Mouse (Mus musculus) large intestine, adult 2 months (tissue): ENCODE measurements at regions not wholly inside any gene's neighbourhood (a gene's known extent, or its start where the extent isn't known, plus 50 kb on each side); places are given as distances from the start of the nearest gene placed in this dataset.

Source experiments
- DNase-seq: peaks from one replicate; pipeline ENCODE4 v3.0.0-alpha.2; 2012; ENCODE audit warnings: low read depth, low spot score
- WGBS: fragments of 180-500 bp; shearing (Covaris S2); methylation state at CpG from one replicate; pipeline ENCODE4 v1.1.7; 2018; 5-methylcytosine and 5-hydroxymethylcytosine counted together

DNA sequence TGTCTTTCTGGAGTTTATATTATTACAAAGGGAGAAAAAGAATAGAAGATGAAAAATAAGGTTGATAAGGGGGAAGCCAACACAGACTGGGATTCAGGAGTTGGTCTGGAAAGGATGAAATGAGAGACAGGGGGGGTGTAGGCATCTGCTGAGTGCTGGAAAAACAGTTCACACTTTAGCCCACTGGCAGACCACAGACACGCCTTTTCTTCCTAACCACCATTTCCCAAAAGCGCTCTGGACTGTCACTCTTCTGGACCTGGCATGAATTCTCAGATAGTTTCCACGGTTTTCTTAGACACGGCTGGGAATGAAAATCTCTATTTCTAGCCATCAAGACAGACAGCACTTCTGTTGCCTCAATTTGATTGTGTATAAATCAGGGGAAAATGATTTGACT lies 850.2 kb upstream of the A1bg start:
- DNase-seq = no peak
- WGBS = 89% methylated on average over 4 of the region's 4 CpGs

DNA sequence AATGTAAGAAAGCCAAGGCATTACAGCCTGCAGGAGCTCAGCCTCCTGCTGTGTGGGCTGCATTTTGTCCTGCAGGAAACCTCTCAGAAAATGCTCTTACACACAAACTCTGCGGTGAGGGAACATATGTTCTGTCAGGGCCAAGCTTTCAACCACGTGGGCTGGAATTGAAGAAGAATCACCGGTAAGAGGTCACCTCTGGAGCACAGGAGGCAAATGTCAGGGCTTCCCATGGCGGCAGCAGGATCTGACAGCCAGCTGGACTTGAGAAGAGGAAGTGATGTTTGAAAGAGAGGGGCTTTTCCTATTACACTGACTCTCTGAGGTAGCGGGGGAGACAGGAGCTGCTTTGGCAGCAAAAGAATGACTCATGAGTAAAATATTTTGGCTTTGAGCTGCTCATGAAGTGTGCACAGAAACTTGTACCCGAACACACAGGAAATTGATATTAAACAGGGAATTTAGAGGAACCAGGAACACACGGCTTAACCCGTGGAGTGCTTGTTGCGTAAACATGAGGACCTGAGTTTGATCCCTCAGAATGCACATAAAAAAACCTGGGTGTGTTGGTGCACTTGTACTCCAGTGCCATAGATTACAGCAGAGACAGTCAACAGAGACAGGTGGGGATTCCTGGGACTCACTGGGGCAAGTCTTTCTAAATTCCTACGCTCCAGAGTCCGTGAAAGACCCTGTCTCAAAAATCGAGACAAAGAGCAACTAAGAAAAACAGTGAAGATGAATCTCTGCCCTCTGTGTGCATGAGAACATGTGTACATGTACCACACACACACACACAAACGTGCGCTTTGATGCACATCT lies 848.1 kb upstream of the A1bg start:
- no peak for DNase-seq
- 67% methylated on average over 14 of the region's 14 CpGs for WGBS

DNA sequence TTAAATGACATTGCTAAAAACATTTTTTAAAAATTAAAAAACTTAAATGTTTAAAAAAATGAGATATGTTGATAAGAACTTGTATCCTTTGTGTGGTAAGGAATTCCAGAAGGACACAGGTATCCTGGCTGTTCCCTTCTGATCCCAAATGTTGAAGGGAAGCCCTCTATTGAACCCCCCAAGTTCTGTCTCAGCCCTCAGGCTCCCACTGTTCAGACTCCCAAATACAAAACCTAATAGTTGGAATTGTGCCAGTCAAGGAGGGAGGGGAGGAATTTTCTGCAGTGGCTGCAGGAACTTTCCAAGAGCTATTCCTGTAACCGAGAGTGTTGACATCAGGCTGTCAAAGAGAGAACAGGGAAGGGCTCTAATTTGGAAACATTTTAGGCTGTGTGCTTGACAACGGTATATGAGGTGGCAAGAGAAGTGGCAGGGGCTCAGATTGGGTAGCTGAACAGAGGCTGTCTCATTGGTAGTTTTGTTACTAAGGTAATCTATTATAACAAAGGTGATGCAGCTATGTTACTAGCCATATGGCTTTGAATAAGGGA lies 843.8 kb upstream of the A1bg start:
- DNase-seq = no peak
- 47% methylated on average over 2 of the region's 2 CpGs for WGBS

DNA sequence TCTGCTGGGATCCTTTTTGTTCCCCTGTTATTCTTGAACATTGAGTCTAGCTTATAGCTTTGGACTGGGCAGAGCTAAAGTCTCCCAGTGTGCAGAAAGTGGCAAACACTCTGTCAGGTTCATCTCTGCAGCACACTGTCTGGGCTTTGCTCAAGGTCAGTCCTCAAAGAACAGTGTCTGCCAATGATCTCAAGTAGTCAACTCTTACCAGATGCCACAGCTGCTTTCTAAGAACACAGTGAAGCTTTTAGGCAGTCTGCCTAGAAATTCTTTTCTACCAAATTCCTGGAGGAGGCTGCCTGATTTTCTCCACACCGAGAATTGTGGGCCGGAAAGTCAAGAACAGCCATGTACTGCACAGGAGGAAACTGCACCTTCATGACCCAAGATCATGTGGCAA lies 831.0 kb upstream of the A1bg start:
- 77% methylated on average over 2 of the region's 2 CpGs for WGBS
- no peak for DNase-seq

DNA sequence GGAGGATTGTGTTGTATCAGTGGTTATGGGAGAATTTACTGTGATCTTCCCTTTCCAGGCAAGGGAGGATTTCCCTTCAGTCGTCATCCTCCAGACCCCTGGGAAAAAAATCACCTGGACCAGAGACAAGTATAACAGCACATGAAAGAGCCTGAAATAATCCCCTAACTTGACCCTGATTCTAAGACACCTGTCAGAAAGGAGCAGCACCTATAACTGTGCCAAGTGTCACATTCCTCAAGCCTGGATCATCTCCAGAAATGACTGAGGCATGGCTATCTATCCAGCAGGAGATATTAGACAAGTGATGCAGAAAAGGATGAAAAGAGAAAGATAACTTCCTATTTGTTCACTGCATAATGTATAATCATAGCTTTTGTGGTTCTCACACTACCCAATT lies 800.9 kb upstream of the A1bg start:
- WGBS = 49% methylated on average over 1 of the region's 1 CpGs

DNA sequence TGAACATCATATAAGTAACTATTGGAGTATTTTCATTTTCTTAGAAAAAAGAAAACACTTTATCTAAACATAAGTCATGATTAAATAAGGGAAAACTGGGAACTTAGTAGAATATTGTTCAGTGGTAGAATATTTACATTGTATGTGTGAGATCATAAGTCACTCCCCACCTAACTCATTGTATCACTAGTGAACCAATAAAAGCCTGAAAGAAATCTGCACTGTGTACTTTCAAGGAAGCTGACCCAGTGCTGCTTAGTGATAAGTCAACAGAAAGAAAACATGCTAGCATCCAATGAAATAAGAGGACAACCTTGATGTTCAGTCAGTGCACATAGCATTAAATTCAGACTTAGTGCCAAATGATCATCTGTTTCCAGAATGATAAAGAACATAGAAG lies 795.7 kb upstream of the A1bg start:
- DNase-seq = peak; percentile 14

More for the DNA sequence above, 800.9 kb upstream of the A1bg start:
- no peak for DNase-seq

DNA sequence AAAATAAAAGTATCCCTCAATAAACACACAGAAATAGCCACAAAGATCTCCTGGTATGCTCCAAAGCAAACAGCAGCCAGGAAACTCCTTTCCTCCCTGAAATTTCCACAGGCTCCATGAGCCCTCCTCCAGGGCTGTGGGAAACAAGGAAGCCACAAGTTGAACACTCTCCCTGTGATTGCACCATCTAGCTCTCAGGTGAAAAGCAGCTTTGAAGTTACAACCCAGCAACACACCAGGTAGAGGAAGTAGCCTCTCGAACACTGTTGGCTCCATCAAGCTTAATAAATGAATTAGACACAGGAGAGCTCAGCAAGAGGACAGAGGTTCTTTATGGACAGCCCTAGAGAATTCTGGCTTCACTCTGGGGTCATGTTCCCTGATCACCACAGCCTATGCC lies 794.4 kb upstream of the A1bg start:
- 42% methylated on average over 1 of the region's 1 CpGs for WGBS
- DNase-seq = no peak

DNA sequence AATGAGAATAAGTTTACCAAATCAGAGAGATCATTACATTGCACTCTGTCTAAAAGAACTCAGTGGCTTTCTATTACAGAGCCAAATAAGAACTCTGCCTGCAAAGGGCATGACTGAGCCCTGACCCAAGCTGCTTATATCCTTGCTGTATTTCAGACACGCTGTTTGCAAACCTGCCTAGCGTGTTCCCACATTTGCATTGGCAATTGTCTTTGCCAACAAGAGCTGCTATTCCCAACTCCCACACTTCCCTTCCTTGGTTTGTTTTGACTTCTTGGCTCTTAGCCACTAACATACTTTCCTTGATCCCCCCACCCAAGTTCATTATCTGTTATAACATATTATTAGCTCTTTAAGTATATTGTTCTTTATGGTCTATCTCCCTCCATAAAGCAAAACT lies 791.1 kb upstream of the A1bg start:
- DNase-seq = no peak
- WGBS = 22% methylated on average over 2 of the region's 2 CpGs

DNA sequence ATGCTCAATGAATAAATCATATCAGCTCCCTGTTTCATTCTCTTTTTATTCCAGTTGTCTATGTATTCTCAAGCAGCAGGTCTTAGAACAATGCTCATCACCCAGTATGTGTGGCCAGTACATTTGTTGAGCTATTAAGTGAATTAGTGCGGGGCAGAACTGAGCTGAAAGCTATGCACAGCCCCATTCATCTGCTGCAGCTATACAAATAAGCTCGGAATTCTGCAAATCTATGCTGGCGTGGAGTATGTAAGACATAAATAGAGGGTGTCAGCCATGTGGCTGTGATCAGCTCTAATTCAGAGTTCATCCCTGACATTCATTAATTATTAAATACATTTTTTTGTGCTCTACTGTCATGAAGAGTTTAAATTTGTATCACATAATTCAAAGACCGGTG lies 786.1 kb upstream of the A1bg start:
- no peak for DNase-seq

GRCm38 (mm10) chr15:61707952-61708351 lies 785.1 kb upstream of the A1bg start:
- 19% methylated on average over 6 of the region's 6 CpGs for WGBS
- no peak for DNase-seq

More for the DNA sequence above, 786.1 kb upstream of the A1bg start:
- 92% methylated on average over 4 of the region's 4 CpGs for WGBS

DNA sequence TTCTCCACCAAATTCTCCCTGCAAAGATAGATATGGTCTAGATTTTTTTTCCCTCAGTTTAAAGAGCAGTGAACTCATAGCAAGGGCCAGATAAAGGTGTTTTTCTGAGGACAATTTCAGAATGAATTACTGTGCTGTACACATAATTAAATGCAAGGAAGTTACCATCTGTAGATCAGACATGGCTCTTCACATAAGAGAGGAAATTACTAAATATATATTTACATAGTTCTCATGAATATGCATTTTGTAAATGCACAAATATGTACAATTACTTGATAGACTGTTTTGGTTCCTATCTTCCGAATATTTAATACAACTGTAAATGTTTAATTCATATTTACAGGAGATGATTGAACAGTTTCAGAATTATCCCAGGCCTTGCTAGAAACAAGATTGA lies 769.9 kb upstream of the A1bg start:
- DNase-seq = no peak
- WGBS = 80% methylated on average over 1 of the region's 1 CpGs

- no peak for DNase-seq
- WGBS = 89% methylated on average over 13 of the region's 13 CpGs
Measured at GRCm38 (mm10) chr15:61690425-61690824, 767.6 kb upstream of the A1bg start.

- DNase-seq = no peak
- 89% methylated on average over 12 of the region's 12 CpGs for WGBS
Measured at GRCm38 (mm10) chr15:61689776-61690397, 767.1 kb upstream of the A1bg start.

GRCm38 (mm10) chr15:61682968-61683367 lies 760.2 kb upstream of the A1bg start:
- DNase-seq = no peak

GRCm38 (mm10) chr15:61670556-61670955 lies 747.7 kb upstream of the A1bg start:
- no peak for DNase-seq
- WGBS = 83% methylated on average over 5 of the region's 5 CpGs

More at GRCm38 (mm10) chr15:61682968-61683367, 760.2 kb upstream of the A1bg start:
- 89% methylated on average over 4 of the region's 4 CpGs for WGBS

DNA sequence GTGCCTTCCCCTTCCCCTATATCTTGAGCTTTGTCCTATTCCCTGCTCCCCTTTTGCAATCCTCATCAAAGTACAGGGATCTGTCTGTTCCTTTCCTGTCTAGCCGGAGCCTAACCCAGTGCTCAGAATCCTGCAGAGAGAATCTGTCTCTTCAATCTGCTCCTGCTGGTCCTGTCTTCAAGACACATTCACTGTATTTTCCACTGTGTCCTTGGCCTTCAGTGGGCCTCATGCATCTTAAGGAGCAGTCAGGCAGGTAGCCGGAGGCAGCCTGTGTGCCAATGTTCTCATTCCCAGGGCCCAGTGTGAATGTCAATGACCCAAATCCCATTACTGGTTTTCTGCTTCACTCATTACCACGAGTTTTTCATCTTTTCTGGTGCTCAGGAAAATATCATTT lies 737.8 kb upstream of the A1bg start:
- 80% methylated on average over 3 of the region's 3 CpGs for WGBS
- no peak for DNase-seq

- no peak for DNase-seq
Measured at GRCm38 (mm10) chr15:61656951-61657350, 734.1 kb upstream of the A1bg start.

DNA sequence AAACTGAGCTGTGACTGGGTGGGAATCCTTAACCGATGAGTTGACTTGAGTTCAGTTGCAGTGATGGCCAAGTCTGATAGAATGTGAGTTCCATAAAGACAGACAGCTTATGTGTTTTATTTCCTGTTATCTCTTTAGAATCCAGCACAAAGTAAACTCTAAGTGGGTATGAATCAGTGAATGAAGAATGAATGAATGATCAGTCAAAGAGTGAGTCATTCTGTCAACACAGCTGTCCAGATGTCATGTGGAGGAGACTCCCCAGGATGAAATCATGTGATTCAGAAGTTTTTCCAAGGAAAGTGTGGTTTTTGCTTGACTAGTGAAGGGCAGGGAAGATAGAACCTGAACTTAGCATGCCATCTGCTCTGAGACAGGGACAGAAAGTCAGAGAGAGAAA lies 732.0 kb upstream of the A1bg start:
- no peak for DNase-seq
- 95% methylated on average over 1 of the region's 1 CpGs for WGBS

- no peak for DNase-seq
- WGBS = 88% methylated on average over 1 of the region's 1 CpGs
Measured at GRCm38 (mm10) chr15:61653853-61654252, 731.0 kb upstream of the A1bg start.

DNA sequence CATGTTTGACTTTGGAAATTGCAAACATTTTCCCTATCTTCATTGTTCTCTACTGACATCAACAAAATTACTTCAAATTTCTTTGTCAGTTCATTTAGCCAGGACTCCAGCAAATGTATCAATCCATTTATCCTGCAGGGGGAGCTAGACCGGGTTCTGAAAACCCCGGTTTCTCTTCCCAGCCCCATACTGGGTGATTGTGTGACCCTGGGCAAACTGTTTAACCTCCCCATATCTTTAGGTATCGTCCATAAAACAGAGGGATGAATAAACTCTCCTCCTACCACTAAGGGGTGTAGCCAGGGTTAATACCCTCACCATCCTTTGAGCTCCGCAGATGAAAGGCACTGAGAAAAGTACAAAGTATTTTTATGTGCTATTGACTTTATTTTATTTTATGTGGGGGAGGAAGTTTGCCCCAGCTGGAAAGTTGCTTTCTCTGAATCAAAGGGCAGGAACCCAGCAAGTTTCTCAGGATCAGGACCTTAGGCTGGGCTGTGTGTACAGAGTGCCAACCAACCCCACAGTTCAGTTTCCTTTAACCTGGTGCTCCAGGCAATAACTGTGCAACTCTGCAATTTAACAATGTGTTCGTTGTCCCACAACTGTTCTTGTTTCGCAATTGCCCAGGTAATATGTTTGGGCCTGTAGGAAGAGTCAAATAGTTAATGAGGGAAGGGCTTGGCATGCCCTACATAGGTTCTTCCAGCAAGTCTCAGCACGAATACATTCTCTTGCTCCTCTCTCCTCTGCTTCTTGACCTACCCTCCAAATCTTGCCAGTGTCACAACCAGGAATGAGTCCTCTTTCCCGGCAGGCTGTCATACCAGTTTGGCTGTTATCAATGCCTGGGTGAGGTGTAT lies 696.1 kb upstream of the A1bg start:
- 26% methylated on average over 8 of the region's 8 CpGs for WGBS
- peak; percentile 68 for DNase-seq
